Comparison of ENCODE assay signal across 8 mouse cellular contexts in genomic region chr8:83260418-83261215, GRCm38 (mm10). TPM values are rescaled to one million over a fixed set of nuclear protein-coding genes. Genes with fewer than 3 reads are reported as not detected.
DNase-seq lines count a peak whose midpoint lies in the region; ATAC-seq and TF ChIP-seq lines count a peak whose summit lies in the region.

No protein-coding gene starts in this region.

- no peak overlapping the region for H3K9ac ChIP-seq in forebrain, postnatal 0 days

- H3K27me3 ChIP-seq in forebrain, postnatal 0 days (ENCODE audit: insufficient read depth, low read length) = no peaks in the 10 kb centered on the region

- H3K36me3 ChIP-seq in forebrain, postnatal 0 days (ENCODE audit: insufficient read depth) = peaks cover 50% of the 10 kb centered on the region

- peak; percentile 90 for ATAC-seq in forebrain, postnatal 0 days
- peak; percentile 96 for ATAC-seq in megakaryocyte progenitor cell, adult 5-6 weeks (replicated peaks; ENCODE audit: poor library complexity)

- H3K4me3 ChIP-seq in forebrain, postnatal 0 days (ENCODE audit: low read depth, low read length) = no peak overlapping the region

- H3K4me2 ChIP-seq in forebrain, postnatal 0 days (ENCODE audit: low read depth) = no peak overlapping the region

- peak; percentile 88 for TF ChIP-seq CTCF in forebrain, postnatal 0 days (IDR thresholded peaks at IDR 0.05; ENCODE audit: low read depth)

- DNase-seq in layer of hippocampus, adult 11-12 months (ENCODE audit: low spot score) = peak; percentile 40
- DNase-seq in layer of hippocampus, adult 9-11 months = no peak
- peak; percentile 50 for DNase-seq in cerebellum, adult 8-10 months
- DNase-seq in forebrain, postnatal 0 days = peak; percentile 67
- DNase-seq in induced T-regulatory cell, adult 2 months (ENCODE audit: low read depth) = peak; percentile 74
- DNase-seq in left cerebral cortex, postnatal 14 days (ENCODE audit: low spot score in 2 of 2) = peak; percentile 42 to 64
- DNase-seq in skeletal muscle tissue, adult 2 months (ENCODE audit: low read depth, low spot score) = peak; percentile 37

- H3K4me1 ChIP-seq in forebrain, postnatal 0 days (ENCODE audit: insufficient read depth) = no peaks in the 10 kb centered on the region

- WGBS in forebrain, postnatal 0 days = 71% methylated on average over 16 of the region's 16 CpGs

- intact Hi-C loops in left cerebral cortex, postnatal 14 days (cut with DNase I) = no loop called here

- H3K27ac ChIP-seq in forebrain, postnatal 0 days (ENCODE audit: low read depth, low read length) = no peak overlapping the region

- H3K9me3 ChIP-seq in forebrain, postnatal 0 days (ENCODE audit: low read length) = no peaks in the 10 kb centered on the region

RNA-seq across cellular contexts. Expression of gene Ucp1, which starts 29.5 kb away (rescaled TPM):
- 0.85 TPM in 1 of 2 replicates, not detected in the other for total RNA-seq in forebrain, postnatal 0 days (2014; rRNA removed)
- polyA plus RNA-seq in forebrain, postnatal 0 days (2015; fragmentation: Nextera tagmentation; extraction: Ambion mirVana) = not detected in 2 replicates
- not detected for total RNA-seq in left cerebral cortex, postnatal 14 days (2021)
- total RNA-seq in megakaryocyte progenitor cell, adult 5-6 weeks (2015) = not detected in 2 replicates
- not detected in 2 replicates for total RNA-seq in megakaryocyte progenitor cell, adult 5-6 weeks (2017)
